Comparison of ENCODE assay signal across 15 mouse cellular contexts in genomic region chr16:17137355-17137754, GRCm38 (mm10). TPM values are rescaled to one million over a fixed set of nuclear protein-coding genes. Genes with fewer than 3 reads are reported as not detected.
DNase-seq lines count a peak whose midpoint lies in the region.
"Had no signal": no experiment of that assay in that cellular context is flagged by ENCODE, and none has a peak within 500 bp of the region (broad histone marks: within the 10 kb centered on the region; RNA-seq: fewer than 3 reads in every experiment).

No protein-coding gene starts in this region.

- DNase-seq in 3T3-L1 (ENCODE audit: low read depth, low spot score) (peak; percentile 97), 416B (ENCODE audit: low read depth) (peak; percentile 24), NIH3T3 (ENCODE audit: low read depth) (peak; percentile 83)
- no peak for DNase-seq in layer of hippocampus, adult 18-20 months (ENCODE audit: low spot score in 2 of 2)
- no peak for DNase-seq in left cerebral cortex, postnatal 4 days
- DNase-seq: adrenal gland, adult 2 months; adrenal gland, postnatal 10 days; adrenal gland, postnatal 36 days; cerebellum, adult 11 months; cerebellum, adult 18-20 months; cerebellum, adult 8-10 months; cerebellum, adult 9-11 months; cerebellum, postnatal 14 days; cerebellum, postnatal 36 days; embryo, embryonic 11 days had no signal

- intact Hi-C loops in left cerebral cortex, postnatal 4 days (cut with DNase I), result no loop called here

RNA-seq across cellular contexts. Expression of gene Sdf2l1, which starts 5.2 kb away (rescaled TPM):
- total RNA-seq in layer of hippocampus, adult 18-20 months (2021), result 10 to 100 TPM; 30.9 to 34.9 TPM
- 10 to 100 TPM; 10.8 to 12.6 TPM for total RNA-seq in left cerebral cortex, postnatal 4 days (2021)

RNA-seq across cellular contexts. Expression of gene Ydjc, which starts 7.1 kb away (rescaled TPM):
- total RNA-seq in layer of hippocampus, adult 18-20 months (2021), result 10 to 100 TPM; 24.2 to 26.5 TPM
- 10 to 100 TPM; 71.3 to 74.5 TPM for total RNA-seq in left cerebral cortex, postnatal 4 days (2021)

RNA-seq across cellular contexts. Expression of gene Ccdc116, which starts 9.7 kb away (rescaled TPM):
- 1 to 10 TPM; 1.9 to 2.7 TPM for total RNA-seq in layer of hippocampus, adult 18-20 months (2021)
- total RNA-seq in left cerebral cortex, postnatal 4 days (2021), result 1 to 10 TPM; 8.9 to 9.3 TPM

RNA-seq across cellular contexts. Expression of gene 2610318N02Rik, which starts 12.4 kb away (rescaled TPM):
- total RNA-seq in layer of hippocampus, adult 18-20 months (2021), result under 1 TPM in 1 of 2 experiments, not detected in 1; 0.92 TPM
- total RNA-seq in left cerebral cortex, postnatal 4 days (2021), result 1 to 10 TPM; 4.8 to 6.1 TPM

RNA-seq across cellular contexts. Expression of gene Ppil2, which starts 26.3 kb away (rescaled TPM):
- 10 to 100 TPM; 90.6 to 96.2 TPM for total RNA-seq in layer of hippocampus, adult 18-20 months (2021)
- 10 to 100 TPM; 88.3 to 91.9 TPM for total RNA-seq in left cerebral cortex, postnatal 4 days (2021)

Comparison
In these comparisons a context has a peak if more than half of its experiments do, and no peak if none do; other contexts are left out.
1. DNase-seq: peak in 3T3-L1 (single experiment), 416B (single experiment) and NIH3T3 (single experiment); none in layer of hippocampus, adult 18-20 months (0 of 2) and left cerebral cortex, postnatal 4 days (single experiment).